Mouse (Mus musculus) stomach, postnatal 0 days (tissue): ENCODE results near the gene Apoa4.

Source experiments
- CTCF ChIP-seq: IDR thresholded peaks from 2 replicates; pipeline ENCODE4 v1.5.1; 2016; ENCODE audit warnings: antibody characterized with exemption, low read depth, mild to moderate bottlenecking, moderate library complexity
- EP300 ChIP-seq: optimal IDR thresholded peaks from 2 replicates; pipeline ENCODE3; 2016; ENCODE audit warnings: antibody characterized with exemption

- TF ChIP-seq CTCF (no peak), EP300 (no peak)
Observed at GRCm38 (mm10) chr9:46223090-46223489, 17.4 kb upstream of the Apoa4 start.
